Mouse (Mus musculus): ENCODE results near the gene Gm8068. TPM values are rescaled to one million over a fixed set of nuclear protein-coding genes. Genes with fewer than 3 reads are reported as not detected.
"Not testable (repeated sequence)": the region's sequence is repeated elsewhere in the genome, so short reads cannot be mapped to it uniquely, and the experiment has no call there.

The Gm8068 gene
- not detected in 2 replicates for polyA plus RNA-seq (2015; fragmentation: Nextera tagmentation; extraction: Ambion mirVana)

- no CpG with 5 or more reads among the region's 3 CpGs for WGBS
- H3K27me3 ChIP-seq; H3K9me3 ChIP-seq; H3K4me1 ChIP-seq (replicated peaks); ATAC-seq; H3K36me3 ChIP-seq; H3K27ac ChIP-seq; H3K4me2 ChIP-seq (replicated peaks); H3K4me3 ChIP-seq (replicated peaks); H3K9ac ChIP-seq (replicated peaks): not testable (repeated sequence)
These were observed at the start of gene Gm8068 for GRCm38 (mm10) chr14:41701785-41702184. Gene Gm8068, minus strand, starts transcription at chr14:41701885.

DNA sequence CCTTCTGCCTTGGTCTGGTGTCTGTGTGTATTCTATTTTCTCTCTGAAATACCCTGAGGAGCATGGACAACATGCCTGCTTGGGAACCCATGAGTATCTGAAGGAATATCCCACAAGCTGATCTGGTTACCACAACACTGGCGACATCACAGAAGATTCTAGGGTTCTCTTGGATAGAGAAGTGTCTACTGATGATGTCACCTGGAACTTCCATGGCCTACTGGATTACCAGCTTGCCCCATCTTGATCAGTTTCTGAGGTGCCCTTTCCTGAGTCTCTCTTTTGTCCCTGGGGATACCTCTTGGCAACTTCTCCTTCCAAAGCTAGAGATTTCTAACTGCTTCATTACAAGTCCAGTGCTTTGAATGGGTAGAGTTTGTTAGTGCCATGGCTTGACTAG, 48.8 kb upstream of the Gm8068 start, which contains the start of gene Gm7929:
TSS of gene Gm7929 (minus strand) at position 101 of the 400 bp plus-strand sequence.
- not testable (repeated sequence) for H3K4me3 ChIP-seq (replicated peaks); H3K27ac ChIP-seq; ATAC-seq; H3K36me3 ChIP-seq; H3K27me3 ChIP-seq; H3K4me2 ChIP-seq (replicated peaks); H3K9me3 ChIP-seq; H3K4me1 ChIP-seq (replicated peaks); H3K9ac ChIP-seq (replicated peaks)
- 43% methylated on average over 1 of the region's 1 CpGs for WGBS

GRCm38 (mm10) chr14:41723437-41723836, 21.8 kb upstream of the Gm8068 start:
- not testable (repeated sequence) for H3K4me1 ChIP-seq (replicated peaks); H3K27me3 ChIP-seq; ATAC-seq; H3K9me3 ChIP-seq; H3K4me2 ChIP-seq (replicated peaks); H3K36me3 ChIP-seq; H3K27ac ChIP-seq; H3K4me3 ChIP-seq (replicated peaks); H3K9ac ChIP-seq (replicated peaks)
- WGBS: 78% methylated on average over 17 of the region's 17 CpGs

- not testable (repeated sequence) for H3K27ac ChIP-seq; H3K4me2 ChIP-seq (replicated peaks); ATAC-seq; H3K9me3 ChIP-seq; H3K27me3 ChIP-seq; H3K9ac ChIP-seq (replicated peaks); H3K4me3 ChIP-seq (replicated peaks); H3K36me3 ChIP-seq; H3K4me1 ChIP-seq (replicated peaks)
- 78% methylated on average over 1 of the region's 1 CpGs for WGBS
These were observed 15.5 kb upstream of the Gm8068 start for GRCm38 (mm10) chr14:41717180-41717579.

- H3K4me2 ChIP-seq (replicated peaks); H3K4me3 ChIP-seq (replicated peaks); H3K9ac ChIP-seq (replicated peaks); H3K4me1 ChIP-seq (replicated peaks); H3K27me3 ChIP-seq; H3K9me3 ChIP-seq; ATAC-seq; H3K27ac ChIP-seq; H3K36me3 ChIP-seq: not testable (repeated sequence)
- 89% methylated on average over 2 of the region's 2 CpGs for WGBS
These were observed 53.5 kb downstream of the Gm8068 start for GRCm38 (mm10) chr14:41648176-41648575.

Other genes with a start within 250 kb of the Gm8068 start
- not detected in 2 replicates for gene Gm7954, start 248.4 kb downstream of the Gm8068 start, polyA plus RNA-seq (2015; fragmentation: Nextera tagmentation; extraction: Ambion mirVana)
- gene Gm3486, start 212.4 kb downstream of the Gm8068 start, polyA plus RNA-seq (2015; fragmentation: Nextera tagmentation; extraction: Ambion mirVana): not detected in 2 replicates
- not detected in 2 replicates for gene Gm7970, start 146.3 kb downstream of the Gm8068 start, polyA plus RNA-seq (2015; fragmentation: Nextera tagmentation; extraction: Ambion mirVana)
- not detected in 2 replicates for gene 1700049E17Rik2, start 128.7 kb downstream of the Gm8068 start, polyA plus RNA-seq (2015; fragmentation: Nextera tagmentation; extraction: Ambion mirVana)
- gene Gm3072, start 77.3 kb downstream of the Gm8068 start, polyA plus RNA-seq (2015; fragmentation: Nextera tagmentation; extraction: Ambion mirVana): not detected in 2 replicates
- not detected in 2 replicates for gene Gm3676, start 55.4 kb downstream of the Gm8068 start, polyA plus RNA-seq (2015; fragmentation: Nextera tagmentation; extraction: Ambion mirVana)
- gene Gm7929, start 48.7 kb upstream of the Gm8068 start, polyA plus RNA-seq (2015; fragmentation: Nextera tagmentation; extraction: Ambion mirVana): not detected in 2 replicates
- gene Gm47189, start 70.6 kb upstream of the Gm8068 start, polyA plus RNA-seq (2015; fragmentation: Nextera tagmentation; extraction: Ambion mirVana): not detected in 2 replicates
- gene Gm7980, start 205.4 kb upstream of the Gm8068 start, polyA plus RNA-seq (2015; fragmentation: Nextera tagmentation; extraction: Ambion mirVana): not detected in 2 replicates
- not detected in 2 replicates for gene 1700049E17Rik1, start 223.1 kb upstream of the Gm8068 start, polyA plus RNA-seq (2015; fragmentation: Nextera tagmentation; extraction: Ambion mirVana)
- not detected in 2 replicates for gene 1700024B05Rik, start 242.1 kb upstream of the Gm8068 start, polyA plus RNA-seq (2015; fragmentation: Nextera tagmentation; extraction: Ambion mirVana)